Mouse (Mus musculus) brown adipose tissue, adult 24 weeks (tissue): Measurements from ENCODE around the gene Pole2. TPM values are rescaled to one million over a fixed set of nuclear protein-coding genes. Genes with fewer than 3 reads are reported as not detected.

ENCODE experiments used
- H3K27ac ChIP-seq: fragments of 200-500 bp; replicated peaks from 2 replicates; pipeline ENCODE4 v1.5.1; 2012; ENCODE audit warnings: low read depth, mild to moderate bottlenecking, low read length
- H3K4me1 ChIP-seq: fragments of 200-500 bp; 2 replicates; pipeline ENCODE4 v1.6.1; 2012; ENCODE audit warnings: low read length, mixed read lengths; ENCODE audit not compliant: control insufficient read depth, insufficient read depth, insufficient read length
- H3K4me3 ChIP-seq: fragments of 200-500 bp; 2 replicates; pipeline ENCODE4 v1.5.1; 2012; ENCODE audit warnings: low read depth, mild to moderate bottlenecking, low read length, moderate library complexity; ENCODE audit not compliant: insufficient read depth
- polyA plus RNA-seq: library from polyadenylated mRNA; stranded (reverse); fragments of >200 nt; gene quantifications from 2 replicates; pipeline ENCODE4 v1.2.4, GENCODE M21; 2012; ENCODE audit not compliant: missing spikeins, insufficient read depth, insufficient read length

The Pole2 gene
- polyA plus RNA-seq, 1 experiment = not detected

- H3K4me1 ChIP-seq = no peaks in the 10 kb centered on the region
- H3K4me3 ChIP-seq = no peak overlapping the region
- H3K27ac ChIP-seq = no peak overlapping the region
Measured at GRCm38 (mm10) chr12:69220613-69221277, 7.2 kb downstream of the Pole2 start.

GRCm38 (mm10) chr12:69216587-69216986 is 11.4 kb downstream of the Pole2 start:
- Histone ChIP-seq H3K27ac (no peak overlapping the region), H3K4me1 (no peaks in the 10 kb centered on the region; the same call in 1 of the 2 replicates), H3K4me3 (no peak overlapping the region)

GRCm38 (mm10) chr12:69215000-69215785 is 12.8 kb downstream of the Pole2 start:
- Histone ChIP-seq H3K4me1 (no peaks in the 10 kb centered on the region; the same call in 1 of the 2 replicates), H3K4me3 (no peak overlapping the region), H3K27ac (no peak overlapping the region)

- Histone ChIP-seq H3K4me3 (no peak overlapping the region), H3K4me1 (no peaks in the 10 kb centered on the region; the same call in 1 of the 2 replicates), H3K27ac (no peak overlapping the region)
Measured at GRCm38 (mm10) chr12:69214393-69214792, 13.6 kb downstream of the Pole2 start.

GRCm38 (mm10) chr12:69213186-69213777 is 14.7 kb downstream of the Pole2 start:
- Histone ChIP-seq H3K4me3 (no peak overlapping the region), H3K27ac (no peak overlapping the region)

GRCm38 (mm10) chr12:69211057-69211456 is 16.9 kb downstream of the Pole2 start:
- H3K4me3 ChIP-seq = no peak overlapping the region
- H3K27ac ChIP-seq = no peak overlapping the region
- no peaks in the 10 kb centered on the region; the same call in 1 of the 2 replicates for H3K4me1 ChIP-seq

More at GRCm38 (mm10) chr12:69213186-69213777, 14.7 kb downstream of the Pole2 start:
- no peaks in the 10 kb centered on the region; the same call in 1 of the 2 replicates for H3K4me1 ChIP-seq

- Histone ChIP-seq H3K27ac (no peak overlapping the region), H3K4me1 (no peaks in the 10 kb centered on the region; the same call in 1 of the 2 replicates), H3K4me3 (no peak overlapping the region)
Measured at GRCm38 (mm10) chr12:69210056-69210979, 17.7 kb downstream of the Pole2 start.

- no peak overlapping the region for H3K27ac ChIP-seq
- no peaks in the 10 kb centered on the region for H3K4me1 ChIP-seq
- no peak overlapping the region for H3K4me3 ChIP-seq
Measured at GRCm38 (mm10) chr12:69208520-69208919, 19.5 kb downstream of the Pole2 start.

- H3K4me3 ChIP-seq = no peak overlapping the region
- no peak overlapping the region for H3K27ac ChIP-seq
- H3K4me1 ChIP-seq = no peaks in the 10 kb centered on the region
Measured at GRCm38 (mm10) chr12:69207926-69208325, 20.1 kb downstream of the Pole2 start.

- H3K4me1 ChIP-seq = no peaks in the 10 kb centered on the region
- no peak overlapping the region for H3K4me3 ChIP-seq
- H3K27ac ChIP-seq = no peak overlapping the region
Measured at GRCm38 (mm10) chr12:69207396-69207795, 20.6 kb downstream of the Pole2 start.

- H3K27ac ChIP-seq = no peak within 1 kb of the TSS
Measured at GRCm38 (mm10) chr12:69204052-69204833, 23.8 kb downstream of the Pole2 start, which contains the start of gene Gm49384. TSS of gene Gm49384 (minus strand) at chr12:69204267.

GRCm38 (mm10) chr12:69198985-69199384 is 29.0 kb downstream of the Pole2 start:
- peaks cover 5% of the 10 kb centered on the region; the same call in 1 of the 2 replicates for H3K4me1 ChIP-seq

More at GRCm38 (mm10) chr12:69204052-69204833, 23.8 kb downstream of the Pole2 start, which contains the start of gene Gm49384:
- H3K4me3 ChIP-seq = no peak within 1 kb of the TSS
- H3K4me1 ChIP-seq = no peaks in the 10 kb centered on the region

GRCm38 (mm10) chr12:69198164-69198535 is 29.8 kb downstream of the Pole2 start, which contains the start of gene Dnaaf2:
TSS of gene Dnaaf2 (minus strand) at chr12:69198429.
- peaks cover 5% of the 10 kb centered on the region; the same call in 1 of the 2 replicates for H3K4me1 ChIP-seq
- H3K27ac ChIP-seq = peak within 1 kb of the TSS; percentile 74
- H3K4me3 ChIP-seq = peak within 1 kb of the TSS; percentile 91

More at GRCm38 (mm10) chr12:69198985-69199384, 29.0 kb downstream of the Pole2 start:
- Histone ChIP-seq H3K27ac (no peak overlapping the region), H3K4me3 (no peak overlapping the region)
